Mouse (Mus musculus) forebrain, embryonic 14.5 days (tissue): Measurements from ENCODE around the gene Ctnnb1. TPM values are rescaled to one million over a fixed set of nuclear protein-coding genes. Genes with fewer than 3 reads are reported as not detected.

Experiments
- ATAC-seq: fragments of 200-750 bp; cut with Nextera tagmentation; 2 replicates; pipeline ENCODE4 v1.8.0; 2017; ENCODE audit warnings: mild to moderate bottlenecking, moderate library complexity
- DNase-seq: peaks from one replicate; pipeline ENCODE4 v3.0.0-alpha.2; 2015; ENCODE audit warnings: low spot score
- H3K27ac ChIP-seq: fragments of 300-500 bp; sonication (generic); 2 replicates; pipeline ENCODE4 v1.5.1; 2014; ENCODE audit warnings: low read depth, mild to moderate bottlenecking, control low read depth, low read length, moderate library complexity
- H3K27me3 ChIP-seq: fragments of 300-500 bp; sonication (generic); replicated peaks from 2 replicates; pipeline ENCODE4 v1.6.1; 2014; ENCODE audit warnings: low read length, control low read depth, mixed read lengths; ENCODE audit not compliant: control insufficient read depth, insufficient read depth
- H3K36me3 ChIP-seq: fragments of 300-500 bp; sonication (generic); 2 replicates; pipeline ENCODE4 v1.6.1; 2014; ENCODE audit warnings: low read length, control low read depth; ENCODE audit not compliant: control insufficient read depth, insufficient read depth
- H3K4me1 ChIP-seq: fragments of 300-500 bp; sonication (generic); 2 replicates; pipeline ENCODE4 v1.6.1; 2014; ENCODE audit warnings: antibody characterized with exemption, low read length, control low read depth; ENCODE audit not compliant: control insufficient read depth, insufficient read depth
- H3K4me2 ChIP-seq: fragments of 300-500 bp; sonication (generic); 2 replicates; pipeline ENCODE4 v1.6.1; 2014; ENCODE audit warnings: mild to moderate bottlenecking, control low read depth, low read length
- H3K4me3 ChIP-seq: fragments of 300-500 bp; sonication (generic); 2 replicates; pipeline ENCODE4 v1.5.1; 2014; ENCODE audit warnings: low read depth, low read length, control low read depth
- H3K9ac ChIP-seq: fragments of 300-500 bp; sonication (generic); 2 replicates; pipeline ENCODE4 v1.6.1; 2014; ENCODE audit warnings: mild to moderate bottlenecking, low read length, control low read depth, moderate library complexity
- H3K9me3 ChIP-seq: fragments of 300-500 bp; sonication (generic); replicated peaks from 2 replicates; pipeline ENCODE4 v1.6.1; 2016; ENCODE audit warnings: low read length, control low read depth, mixed read lengths; ENCODE audit not compliant: control insufficient read depth
- WGBS: fragments of 180-500 bp; shearing (Covaris S2); extraction: QIAGEN DNeasy Blood & Tissue Kit; methylation state at CpG from one replicate; pipeline ENCODE4 v1.1.7; 2014; 5-methylcytosine and 5-hydroxymethylcytosine counted together
- polyA plus RNA-seq: library from polyadenylated mRNA; unstranded; fragments of >200 nt; fragmentation: Nextera tagmentation; extraction: Ambion mirVana; gene quantifications from 2 replicates; pipeline ENCODE4 v1.2.1, GENCODE M21; 2014

Ctnnb1 gene
- polyA plus RNA-seq, 1 experiment from 2014 or later, result 853 TPM

DNA sequence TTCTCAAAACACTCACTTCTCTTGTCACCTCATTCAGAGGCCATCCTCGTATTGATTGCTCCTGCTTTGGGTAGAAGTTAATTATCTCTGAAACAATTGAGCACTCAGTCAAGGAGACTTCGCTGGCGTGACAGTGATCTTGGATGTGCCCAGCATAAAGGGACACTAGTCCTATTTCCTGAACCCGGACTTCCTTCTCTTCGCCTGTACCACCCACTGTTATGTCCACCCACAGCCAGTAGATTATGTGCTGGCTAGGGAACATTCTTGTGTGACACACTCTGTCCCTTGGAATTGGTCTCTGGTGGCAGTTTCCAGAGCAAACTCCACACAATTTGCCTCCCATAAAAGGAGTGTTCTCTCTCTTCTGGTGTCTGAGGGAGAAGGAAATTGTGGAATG, 32.5 kb upstream of the Ctnnb1 start:
- WGBS, result 52% methylated on average over 5 of the region's 5 CpGs
- ATAC-seq (no peak), DNase-seq (no peak)
- no peaks in the 10 kb centered on the region for H3K9me3 ChIP-seq
- no peak overlapping the region for H3K9ac ChIP-seq
- no peaks in the 10 kb centered on the region for H3K36me3 ChIP-seq
- no peak overlapping the region for H3K27ac ChIP-seq
- no peak overlapping the region for H3K4me3 ChIP-seq
- no peak overlapping the region for H3K4me2 ChIP-seq
- no peaks in the 10 kb centered on the region for H3K27me3 ChIP-seq
- no peaks in the 10 kb centered on the region for H3K4me1 ChIP-seq

DNA sequence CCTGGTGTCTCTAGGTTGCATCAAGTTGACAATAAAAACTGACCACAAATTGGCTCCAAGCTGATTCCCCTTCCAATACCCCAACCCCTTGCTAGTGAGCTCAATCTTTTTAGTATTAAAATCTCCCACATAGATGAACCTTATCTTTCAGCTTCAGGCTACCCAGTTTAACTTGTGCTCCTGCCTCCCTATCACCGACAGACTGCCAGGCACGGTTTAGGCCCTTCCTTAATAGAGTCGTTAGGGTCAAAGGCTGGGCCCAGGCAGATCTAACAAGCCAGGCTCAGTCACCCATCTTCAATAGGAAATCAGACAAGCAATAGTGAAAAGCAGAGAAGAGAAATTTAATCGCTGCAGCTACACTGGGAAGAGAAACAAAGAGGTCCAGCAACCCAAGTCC, 31.7 kb upstream of the Ctnnb1 start:
- Histone ChIP-seq H3K9ac (no peak overlapping the region), H3K4me1 (no peaks in the 10 kb centered on the region), H3K4me3 (no peak overlapping the region), H3K9me3 (no peaks in the 10 kb centered on the region), H3K27ac (no peak overlapping the region), H3K36me3 (no peaks in the 10 kb centered on the region), H3K4me2 (no peak overlapping the region), H3K27me3 (no peaks in the 10 kb centered on the region)
- DNase-seq (no peak), ATAC-seq (no peak)
- WGBS, result 65% methylated on average over 4 of the region's 4 CpGs

DNA sequence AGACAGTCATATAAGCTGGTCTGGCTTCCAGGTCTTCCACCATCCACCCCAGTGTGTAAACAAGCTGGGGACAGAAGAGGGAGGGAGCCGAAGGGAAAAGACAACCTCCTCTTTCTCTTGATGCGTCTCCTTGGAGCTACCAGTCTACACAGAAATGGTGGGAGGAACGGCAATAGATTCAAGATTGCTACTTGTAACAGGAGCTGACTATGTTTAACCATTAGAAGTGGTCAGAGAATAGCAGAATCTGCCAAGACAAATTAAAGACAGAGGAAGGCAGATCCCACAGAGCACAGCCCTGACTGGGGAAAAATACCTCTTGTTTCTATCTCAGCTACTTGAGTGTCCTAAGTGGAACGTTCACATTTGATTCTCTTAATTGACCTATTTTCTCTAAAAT, 29.2 kb upstream of the Ctnnb1 start:
- H3K27me3 ChIP-seq, result no peaks in the 10 kb centered on the region
- ATAC-seq, result no peak
- H3K4me3 ChIP-seq, result no peak overlapping the region
- WGBS, result 75% methylated on average over 4 of the region's 4 CpGs
- no peak for DNase-seq
- no peak overlapping the region for H3K9ac ChIP-seq
- no peaks in the 10 kb centered on the region for H3K9me3 ChIP-seq
- no peak overlapping the region for H3K27ac ChIP-seq
- no peaks in the 10 kb centered on the region for H3K36me3 ChIP-seq
- no peaks in the 10 kb centered on the region for H3K4me1 ChIP-seq
- no peak overlapping the region for H3K4me2 ChIP-seq

DNA sequence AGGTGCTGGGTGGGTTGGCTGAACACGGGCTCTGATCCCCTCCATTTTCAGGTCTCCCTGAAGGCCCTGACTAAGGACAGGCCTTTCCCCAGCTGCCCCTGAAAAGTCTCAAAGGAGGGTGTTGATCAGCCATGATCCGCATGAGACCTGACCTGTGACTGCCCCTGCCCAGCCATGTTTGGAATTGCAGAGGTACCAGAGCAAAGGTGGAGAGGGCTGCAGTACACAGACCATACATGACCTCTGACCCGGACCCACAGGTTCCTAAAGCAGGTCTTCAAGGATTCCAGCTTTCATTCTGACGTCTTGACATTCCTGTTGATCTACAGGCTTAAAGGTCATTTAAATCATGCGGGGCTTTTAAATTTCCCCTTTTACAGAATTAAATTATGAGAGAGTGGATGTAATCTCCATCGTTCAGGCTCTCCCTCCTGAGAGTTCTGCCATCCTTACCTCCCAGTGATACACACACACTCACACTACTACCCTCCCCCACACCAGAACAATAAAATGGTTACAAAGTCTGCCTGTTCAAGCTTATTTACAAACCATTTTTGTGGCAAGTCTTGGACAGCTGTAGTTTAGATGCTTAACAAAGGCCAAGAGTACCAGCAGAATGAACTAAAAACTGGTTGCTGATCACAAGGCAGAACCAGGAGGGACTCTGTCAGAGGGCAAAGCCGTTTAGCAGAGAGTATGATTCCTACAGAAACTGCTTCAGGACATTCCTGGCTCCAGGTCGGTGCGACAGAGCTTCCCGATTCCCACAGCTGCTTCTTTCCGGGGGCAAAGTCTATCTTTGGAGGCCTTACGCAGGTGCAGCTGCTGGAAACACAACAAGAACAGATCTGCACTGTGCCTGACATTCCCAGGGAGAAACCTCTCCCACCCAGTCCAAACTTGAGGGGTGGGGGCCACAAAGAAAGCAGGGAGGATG, 28.4 kb upstream of the Ctnnb1 start:
- no peaks in the 10 kb centered on the region for H3K27me3 ChIP-seq
- no peaks in the 10 kb centered on the region for H3K9me3 ChIP-seq
- no peaks in the 10 kb centered on the region for H3K4me1 ChIP-seq
- H3K9ac ChIP-seq, result no peak overlapping the region
- WGBS, result 69% methylated on average over 12 of the region's 12 CpGs
- DNase-seq, result no peak
- no peaks in the 10 kb centered on the region for H3K36me3 ChIP-seq
- no peak overlapping the region for H3K4me3 ChIP-seq
- no peak for ATAC-seq
- H3K4me2 ChIP-seq, result no peak overlapping the region
- no peak overlapping the region for H3K27ac ChIP-seq

DNA sequence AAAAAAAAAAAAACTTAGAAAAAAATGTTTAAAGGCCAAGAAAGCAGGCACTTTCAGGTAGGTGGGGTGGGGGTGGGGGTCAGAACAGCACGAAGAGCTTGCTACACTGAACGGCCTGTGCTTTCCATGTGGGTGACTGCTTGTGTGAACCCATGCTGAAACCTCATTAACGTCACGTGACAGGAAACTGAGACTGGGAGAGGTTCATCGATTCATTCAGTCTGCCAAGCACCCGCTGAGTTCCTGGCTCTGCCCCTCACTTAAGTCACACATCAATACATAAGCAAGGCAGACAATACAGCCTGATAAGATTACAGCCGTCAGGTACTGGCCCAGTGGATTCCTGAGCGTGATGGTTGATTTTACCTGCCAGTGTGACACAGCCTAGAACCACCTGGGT, 26.5 kb upstream of the Ctnnb1 start:
- WGBS, result 81% methylated on average over 8 of the region's 8 CpGs
- H3K4me1 ChIP-seq, result no peaks in the 10 kb centered on the region

DNA sequence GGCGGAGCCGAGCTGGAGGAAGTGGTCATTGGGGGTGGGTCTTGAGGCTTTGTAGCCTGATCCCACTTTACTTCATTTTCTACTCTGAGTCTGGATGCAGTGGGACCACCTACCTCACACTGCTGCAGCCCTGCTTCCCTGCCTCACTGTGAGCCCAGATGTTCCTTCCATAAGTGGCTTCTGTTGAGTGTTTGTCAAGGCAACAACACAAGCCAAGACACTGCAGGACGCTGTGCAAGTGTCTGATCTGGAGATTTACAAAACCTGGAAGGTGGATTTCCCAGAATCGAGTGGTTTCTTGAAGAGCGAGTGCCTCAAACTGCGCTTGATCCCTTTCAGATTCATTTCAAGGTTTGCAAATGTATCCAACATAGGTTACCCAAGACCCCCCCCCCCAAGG, 20.6 kb upstream of the Ctnnb1 start:
- 82% methylated on average over 6 of the region's 6 CpGs for WGBS
- Histone ChIP-seq H3K9ac (no peak overlapping the region), H3K27ac (no peak overlapping the region), H3K4me3 (no peak overlapping the region), H3K4me2 (no peak overlapping the region), H3K4me1 (no peaks in the 10 kb centered on the region), H3K36me3 (no peaks in the 10 kb centered on the region), H3K27me3 (no peaks in the 10 kb centered on the region), H3K9me3 (no peaks in the 10 kb centered on the region)
- DNase-seq, result no peak
- ATAC-seq, result no peak

More for the DNA sequence above, 26.5 kb upstream of the Ctnnb1 start:
- DNase-seq (no peak), ATAC-seq (no peak)
- Histone ChIP-seq H3K9me3 (no peaks in the 10 kb centered on the region), H3K4me3 (no peak overlapping the region), H3K36me3 (no peaks in the 10 kb centered on the region), H3K9ac (no peak overlapping the region), H3K4me2 (no peak overlapping the region), H3K27me3 (no peaks in the 10 kb centered on the region), H3K27ac (no peak overlapping the region)

DNA sequence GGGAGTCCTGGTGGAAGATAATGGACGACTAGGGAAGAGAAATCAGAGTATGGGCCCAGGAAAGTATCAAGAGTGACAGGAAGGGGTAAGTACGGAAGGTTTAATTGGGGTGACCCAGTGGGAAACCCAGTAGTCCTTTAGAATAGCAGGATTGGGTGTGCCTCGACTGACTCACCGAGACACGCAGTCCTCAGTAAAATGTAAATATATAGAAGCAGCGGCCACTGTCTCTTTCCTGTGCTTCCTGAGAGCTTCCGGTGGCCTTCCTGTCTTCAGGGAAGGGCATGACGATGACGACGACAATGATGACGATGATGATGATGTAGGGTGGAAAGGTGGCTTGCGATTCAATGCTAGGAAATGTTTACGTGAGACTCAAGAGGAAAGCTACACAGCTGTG, 15.9 kb upstream of the Ctnnb1 start:
- DNase-seq (no peak), ATAC-seq (no peak)
- H3K4me1 ChIP-seq, result no peaks in the 10 kb centered on the region
- no peak overlapping the region for H3K9ac ChIP-seq
- H3K36me3 ChIP-seq, result no peaks in the 10 kb centered on the region
- no peak overlapping the region for H3K4me3 ChIP-seq
- H3K4me2 ChIP-seq, result no peak overlapping the region
- H3K27ac ChIP-seq, result no peak overlapping the region
- H3K27me3 ChIP-seq, result no peaks in the 10 kb centered on the region
- no peaks in the 10 kb centered on the region for H3K9me3 ChIP-seq
- WGBS, result 88% methylated on average over 13 of the region's 13 CpGs

DNA sequence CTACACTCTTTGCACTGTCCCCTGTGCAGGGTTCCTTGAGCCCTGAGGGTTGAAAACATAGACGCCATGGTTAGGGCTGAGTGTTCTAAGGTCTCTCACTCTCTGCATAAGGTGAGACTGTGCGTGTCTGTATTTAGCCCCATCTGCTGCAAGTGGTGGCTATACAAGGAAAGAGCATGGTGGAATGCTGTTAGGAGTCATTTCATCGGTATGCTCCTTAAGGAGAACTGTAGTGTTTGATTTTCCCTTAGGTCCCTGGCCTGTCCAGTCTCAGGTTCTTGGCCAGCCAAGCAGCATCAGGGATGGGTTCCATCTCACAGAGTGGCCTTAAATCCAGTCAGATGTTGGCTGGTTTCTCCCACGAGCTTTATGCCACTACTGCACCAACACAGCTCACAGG, 14.6 kb upstream of the Ctnnb1 start:
- H3K4me2 ChIP-seq, result no peak overlapping the region
- H3K27me3 ChIP-seq, result no peaks in the 10 kb centered on the region
- WGBS, result 90% methylated on average over 4 of the region's 4 CpGs

DNA sequence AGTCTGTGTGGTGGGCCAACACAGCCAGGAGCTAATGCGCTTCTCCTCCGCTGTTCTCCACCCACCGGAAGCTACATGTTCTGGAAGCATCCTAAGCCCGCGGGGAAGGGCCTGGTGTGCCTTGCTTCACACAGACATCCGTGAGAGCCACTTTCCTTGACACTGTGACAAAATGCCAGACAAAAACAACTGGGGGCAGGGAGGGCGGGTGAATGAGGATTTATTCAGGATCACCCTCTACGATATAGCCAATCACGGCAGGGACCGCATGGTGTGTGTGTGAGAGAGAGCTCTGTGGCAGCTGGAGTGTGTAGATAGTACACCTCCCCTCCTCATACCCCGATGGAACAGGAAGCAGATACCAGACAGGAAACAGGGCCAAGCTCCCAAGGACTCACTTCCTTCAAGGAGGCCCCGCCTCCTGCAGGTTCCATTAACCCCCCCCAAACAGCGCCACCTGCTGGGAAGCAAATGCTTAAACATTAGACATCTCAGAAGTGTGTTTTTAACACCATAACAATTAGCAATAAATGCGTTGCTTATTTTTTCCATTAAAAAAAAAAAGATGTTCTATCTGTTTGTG, 14.0 kb upstream of the Ctnnb1 start:
- DNase-seq (no peak), ATAC-seq (no peak)
- 90% methylated on average over 14 of the region's 14 CpGs for WGBS
- H3K27me3 ChIP-seq, result no peaks in the 10 kb centered on the region
- no peak overlapping the region for H3K27ac ChIP-seq
- H3K4me1 ChIP-seq, result no peaks in the 10 kb centered on the region
- H3K4me2 ChIP-seq, result no peak overlapping the region
- no peak overlapping the region for H3K9ac ChIP-seq
- H3K9me3 ChIP-seq, result no peaks in the 10 kb centered on the region
- H3K36me3 ChIP-seq, result no peaks in the 10 kb centered on the region
- H3K4me3 ChIP-seq, result no peak overlapping the region

More for the DNA sequence above, 14.6 kb upstream of the Ctnnb1 start:
- Histone ChIP-seq H3K27ac (no peak overlapping the region), H3K9ac (no peak overlapping the region), H3K36me3 (no peaks in the 10 kb centered on the region), H3K9me3 (no peaks in the 10 kb centered on the region), H3K4me1 (no peaks in the 10 kb centered on the region), H3K4me3 (no peak overlapping the region)
- ATAC-seq, result no peak
- no peak for DNase-seq
